Mouse (Mus musculus): ENCODE measurements at regions not wholly inside any gene's neighbourhood (a gene's known extent, or its start where the extent isn't known, plus 50 kb on each side); places are given as distances from the start of the nearest gene placed in this dataset.

DNA sequence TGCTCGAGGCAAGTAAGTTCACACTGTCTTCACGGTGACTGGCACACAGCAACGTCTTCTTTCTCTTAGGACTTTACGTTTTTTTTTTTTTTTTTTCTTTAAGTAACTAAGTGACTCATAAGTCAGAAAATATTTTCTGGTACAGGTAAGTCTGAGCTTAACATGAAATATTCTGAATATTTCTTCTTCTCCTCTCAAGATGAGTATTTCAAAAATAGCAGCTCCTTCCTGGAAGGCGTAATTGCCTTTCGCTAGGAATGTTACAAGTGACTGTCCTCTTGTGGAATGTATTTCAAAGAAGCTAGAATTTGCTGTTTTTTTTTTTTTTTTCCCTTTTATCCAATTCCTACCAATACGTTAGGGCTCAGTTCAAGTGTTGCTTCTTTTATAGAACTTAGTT is 124.8 kb downstream of the Klf5 start:
- no peak for ATAC-seq (ENCODE audit: extremely low read depth, insufficient number of reproducible peaks, low FRiP score, poor library complexity, severe bottlenecking)

DNA sequence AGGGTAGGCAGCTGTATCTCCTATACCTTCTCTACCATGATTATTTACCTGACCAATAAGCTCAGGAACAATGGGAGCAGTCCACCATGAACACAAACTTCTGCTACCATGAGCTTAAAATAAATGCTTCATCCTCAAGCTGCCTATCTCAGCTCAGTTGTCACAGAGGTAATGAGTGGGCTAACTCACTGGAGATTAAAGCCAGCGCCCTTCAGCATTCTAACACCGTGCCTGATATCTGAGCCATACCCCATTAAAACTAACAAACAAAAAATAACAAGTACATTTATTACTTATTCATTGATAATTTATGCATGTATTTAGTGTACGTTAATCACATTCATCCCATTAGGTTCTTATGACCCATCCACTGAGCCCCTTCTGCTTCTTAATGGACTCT is 128.6 kb downstream of the Klf5 start:
- ATAC-seq (ENCODE audit: extremely low read depth, insufficient number of reproducible peaks, low FRiP score, poor library complexity, severe bottlenecking) = no peak

DNA sequence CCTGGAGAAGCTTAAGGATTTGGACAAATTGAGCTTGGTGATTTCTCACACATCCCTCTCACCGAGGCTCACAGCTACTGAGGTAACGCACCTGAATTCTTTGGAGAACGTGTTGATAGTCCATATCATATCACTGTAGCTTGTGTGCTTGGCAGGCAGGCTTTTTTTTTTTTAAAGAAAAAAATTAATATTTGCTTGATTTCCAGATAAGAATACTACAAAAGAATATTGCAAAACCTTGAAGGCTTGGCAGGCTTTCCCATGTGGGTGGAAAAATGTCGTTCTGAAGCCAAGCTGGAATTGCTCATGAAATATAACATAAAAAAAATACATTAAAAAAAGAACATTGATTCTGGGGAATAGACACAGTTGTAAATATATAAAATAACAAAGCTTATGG is 131.8 kb downstream of the Klf5 start:
- no peak for ATAC-seq (ENCODE audit: extremely low read depth, insufficient number of reproducible peaks, low FRiP score, poor library complexity, severe bottlenecking)

- no peak for ATAC-seq (ENCODE audit: extremely low read depth, insufficient number of reproducible peaks, low FRiP score, poor library complexity, severe bottlenecking)
These were observed 133.2 kb downstream of the Klf5 start for GRCm38 (mm10) chr14:99431697-99432096.

DNA sequence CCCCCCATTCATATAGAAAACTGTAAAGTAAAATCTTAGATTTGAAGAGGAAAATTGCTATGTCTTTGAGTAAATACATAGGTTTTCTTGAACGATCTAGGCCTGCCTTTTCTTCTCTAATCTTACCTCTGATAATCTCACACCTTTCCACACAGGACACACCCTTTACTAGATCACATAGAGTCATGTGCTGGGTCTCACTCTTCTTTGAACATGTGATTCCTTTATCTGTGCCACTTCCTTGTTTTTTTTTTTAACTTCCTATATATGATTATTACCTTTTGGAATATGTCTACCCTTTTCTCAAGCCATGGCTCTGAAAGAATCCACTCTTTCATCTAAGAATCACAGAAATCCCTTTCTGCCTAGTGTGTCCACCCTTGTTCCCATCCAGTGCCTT is 136.2 kb downstream of the Klf5 start:
- ATAC-seq (ENCODE audit: extremely low read depth, insufficient number of reproducible peaks, low FRiP score, poor library complexity, severe bottlenecking) = no peak

DNA sequence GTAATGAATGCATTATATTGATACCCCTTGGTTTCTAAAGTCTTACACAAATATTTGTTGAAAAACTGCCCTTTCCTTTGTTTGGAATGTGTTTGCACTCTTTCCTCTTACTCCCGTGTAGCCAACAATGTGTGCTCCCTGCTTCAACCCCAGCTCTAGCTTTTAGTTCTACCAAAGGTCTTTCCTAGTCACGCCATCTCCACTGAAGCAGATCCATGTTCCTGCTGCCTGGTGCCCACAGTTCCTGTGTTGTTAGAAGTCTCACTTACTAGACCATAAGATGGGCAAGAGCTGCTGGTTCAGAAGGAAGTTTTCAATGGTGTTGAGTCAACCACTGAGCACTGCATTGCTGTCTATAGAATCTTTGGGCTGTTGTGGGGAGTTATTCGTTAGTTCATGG is 137.0 kb downstream of the Klf5 start:
- no peak for ATAC-seq (ENCODE audit: extremely low read depth, insufficient number of reproducible peaks, low FRiP score, poor library complexity, severe bottlenecking)

- ATAC-seq (ENCODE audit: extremely low read depth, insufficient number of reproducible peaks, low FRiP score, poor library complexity, severe bottlenecking) = no peak
These were observed 137.6 kb downstream of the Klf5 start for GRCm38 (mm10) chr14:99436051-99436450.

DNA sequence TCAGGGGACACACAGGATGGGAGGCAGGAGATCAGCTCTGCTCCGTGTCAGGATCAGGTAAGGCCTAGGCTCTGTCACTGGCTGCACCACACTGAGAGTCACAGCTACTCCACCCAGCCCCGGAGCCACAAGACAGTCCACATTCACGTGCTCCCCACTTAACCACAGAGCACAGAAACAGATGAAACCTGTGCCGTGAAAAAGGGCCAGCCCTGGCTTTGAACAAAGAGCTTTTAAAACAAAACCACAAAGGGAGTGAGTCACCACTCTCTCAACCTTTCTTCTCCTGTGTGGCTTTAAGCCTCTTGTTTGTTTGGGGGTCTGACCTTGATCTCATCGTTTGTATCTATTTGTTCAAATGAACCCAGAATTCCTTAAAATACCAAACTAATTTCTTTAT is 150.6 kb downstream of the Klf5 start:
- ATAC-seq (ENCODE audit: extremely low read depth, insufficient number of reproducible peaks, low FRiP score, poor library complexity, severe bottlenecking) = peak; percentile 41; the same call in 1 of the 2 replicates

- peak; percentile 19; the same call in 1 of the 2 replicates for ATAC-seq (ENCODE audit: extremely low read depth, insufficient number of reproducible peaks, low FRiP score, poor library complexity, severe bottlenecking)
These were observed 151.4 kb downstream of the Klf5 start for GRCm38 (mm10) chr14:99449870-99450269.

DNA sequence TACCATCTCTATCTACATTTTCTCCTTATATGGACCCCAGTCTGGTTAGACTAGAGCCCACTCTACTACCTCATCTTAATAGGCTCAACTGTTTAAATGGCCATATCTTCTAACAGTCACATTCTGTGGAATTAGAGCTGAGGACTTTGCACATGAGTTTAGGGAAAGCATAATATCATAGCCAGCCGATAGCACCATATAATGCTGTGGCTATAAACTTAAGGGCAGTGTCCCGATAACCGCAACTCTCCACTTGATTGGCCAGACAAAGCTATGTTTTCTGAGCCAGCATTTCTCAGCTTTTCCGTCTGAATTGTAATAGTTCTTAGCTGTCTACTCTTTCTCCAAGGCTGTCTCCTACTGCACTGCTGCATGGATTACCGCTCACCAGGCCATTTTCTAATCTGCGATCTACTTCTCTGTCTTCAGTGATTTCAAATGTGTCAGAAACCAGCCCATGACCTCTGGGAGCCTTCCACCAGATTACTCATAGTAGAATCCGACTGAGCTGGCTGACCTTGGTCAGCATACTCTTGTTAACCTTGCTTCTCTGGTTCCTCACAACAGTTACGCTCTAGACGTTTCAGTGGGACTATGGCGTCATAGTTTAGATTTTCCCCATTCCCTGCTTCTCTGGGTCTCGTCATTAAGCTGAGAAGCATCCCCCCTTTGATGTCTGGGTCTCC is 152.8 kb downstream of the Klf5 start:
- no peak for ATAC-seq (ENCODE audit: extremely low read depth, insufficient number of reproducible peaks, low FRiP score, poor library complexity, severe bottlenecking)

- ATAC-seq (ENCODE audit: extremely low read depth, insufficient number of reproducible peaks, low FRiP score, poor library complexity, severe bottlenecking) = no peak
These were observed 155.4 kb downstream of the Klf5 start for GRCm38 (mm10) chr14:99453916-99454315.

GRCm38 (mm10) chr14:99456555-99456954 is 158.1 kb downstream of the Klf5 start:
- ATAC-seq (ENCODE audit: extremely low read depth, insufficient number of reproducible peaks, low FRiP score, poor library complexity, severe bottlenecking) = no peak

GRCm38 (mm10) chr14:99457573-99457972 is 159.1 kb downstream of the Klf5 start:
- ATAC-seq (ENCODE audit: extremely low read depth, insufficient number of reproducible peaks, low FRiP score, poor library complexity, severe bottlenecking) = no peak

- ATAC-seq (ENCODE audit: extremely low read depth, insufficient number of reproducible peaks, low FRiP score, poor library complexity, severe bottlenecking) = no peak
These were observed 173.6 kb downstream of the Klf5 start for GRCm38 (mm10) chr14:99472111-99472510.

DNA sequence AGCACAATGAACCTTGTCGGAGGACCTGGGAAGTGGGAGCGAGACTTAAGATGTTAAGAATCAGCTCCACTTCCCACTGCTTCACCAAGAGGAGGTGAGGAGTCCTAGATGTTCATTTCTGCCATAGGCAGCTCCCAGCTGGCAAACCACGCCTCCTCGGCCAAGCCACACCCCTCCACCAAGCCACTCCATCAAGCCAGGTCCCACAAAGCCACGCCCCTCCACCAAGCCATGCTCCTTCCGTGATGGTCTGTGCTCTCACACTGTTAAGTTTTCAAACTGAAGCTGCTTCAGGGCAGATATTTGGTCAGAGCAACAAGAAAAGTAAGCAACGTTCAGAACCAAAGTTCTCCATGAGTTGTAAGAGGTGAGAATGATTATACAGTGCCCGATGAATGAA is 176.8 kb downstream of the Klf5 start:
- ATAC-seq (ENCODE audit: extremely low read depth, insufficient number of reproducible peaks, low FRiP score, poor library complexity, severe bottlenecking) = no peak

DNA sequence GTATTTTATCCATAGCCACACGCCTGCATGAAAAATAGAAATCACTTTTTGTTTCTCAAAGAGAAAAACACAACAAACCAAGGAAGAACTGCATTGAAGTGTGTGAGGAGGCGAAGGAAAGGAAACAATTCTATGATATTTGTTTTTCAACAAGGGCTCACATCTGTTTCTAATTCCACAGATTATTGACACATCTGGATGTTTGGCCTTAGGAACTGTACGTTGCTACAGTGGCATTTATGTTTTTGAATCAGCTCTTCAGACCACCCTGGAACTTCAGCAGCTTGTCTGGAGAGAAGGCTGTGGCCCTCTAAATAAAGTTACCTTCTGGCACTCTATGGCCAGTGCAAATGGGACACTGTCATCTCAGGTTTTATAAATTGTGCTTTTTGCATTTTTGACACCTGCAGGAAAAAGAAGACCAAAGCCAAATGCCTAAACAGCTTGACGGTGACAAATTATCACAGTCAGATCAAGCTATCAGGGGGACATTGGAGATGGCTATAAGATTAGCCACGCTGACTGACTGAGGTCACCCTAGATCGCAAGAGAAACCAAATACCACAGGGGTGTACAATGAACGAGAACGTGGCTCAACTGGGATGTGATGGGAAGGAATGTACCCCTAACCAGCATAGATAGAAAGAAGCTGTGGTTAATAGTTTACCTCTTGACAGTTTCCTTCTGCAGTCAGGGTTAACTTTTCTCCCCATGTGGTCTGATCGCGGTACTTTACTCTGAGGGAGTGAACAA is 182.0 kb downstream of the Klf5 start:
- ATAC-seq (ENCODE audit: extremely low read depth, insufficient number of reproducible peaks, low FRiP score, poor library complexity, severe bottlenecking) = no peak

- no peak for ATAC-seq (ENCODE audit: extremely low read depth, insufficient number of reproducible peaks, low FRiP score, poor library complexity, severe bottlenecking)
These were observed 189.5 kb downstream of the Klf5 start for GRCm38 (mm10) chr14:99487981-99488380.

GRCm38 (mm10) chr14:99493197-99493596 is 194.7 kb downstream of the Klf5 start:
- ATAC-seq (ENCODE audit: extremely low read depth, insufficient number of reproducible peaks, low FRiP score, poor library complexity, severe bottlenecking) = no peak

- ATAC-seq (ENCODE audit: extremely low read depth, insufficient number of reproducible peaks, low FRiP score, poor library complexity, severe bottlenecking) = no peak
These were observed 195.2 kb downstream of the Klf5 start for GRCm38 (mm10) chr14:99493659-99494058.

GRCm38 (mm10) chr14:99499502-99500266 is 201.2 kb downstream of the Klf5 start:
- no peak for ATAC-seq (ENCODE audit: extremely low read depth, insufficient number of reproducible peaks, low FRiP score, poor library complexity, severe bottlenecking)
